Mouse (Mus musculus) intestine, embryonic 14.5 days (tissue): ENCODE measurements around the gene Chaf1a. TPM values are rescaled to one million over a fixed set of nuclear protein-coding genes. Genes with fewer than 3 reads are reported as not detected.

ENCODE experiments used
- ATAC-seq: fragments of 200-750 bp; cut with Nextera tagmentation; replicated peaks from 2 replicates; pipeline ENCODE4 v1.8.0; 2017; ENCODE audit warnings: low read depth, moderate number of reproducible peaks, moderate TSS enrichment, moderate library complexity; ENCODE audit not compliant: low FRiP score, low TSS enrichment
- DNase-seq: peaks from one replicate; pipeline ENCODE4 v3.0.0-alpha.2; 2018; ENCODE audit warnings: low spot score
- H3K27ac ChIP-seq: fragments of 300-500 bp; sonication (generic); 2 replicates; pipeline ENCODE4 v1.5.1; 2014; ENCODE audit warnings: low read depth, mild to moderate bottlenecking, control low read depth
- H3K27me3 ChIP-seq: fragments of 300-500 bp; sonication (generic); replicated peaks from 2 replicates; pipeline ENCODE4 v1.6.1; 2014; ENCODE audit warnings: low read length, control low read depth; ENCODE audit not compliant: control insufficient read depth, insufficient read depth
- H3K36me3 ChIP-seq: fragments of 300-500 bp; sonication (generic); 2 replicates; pipeline ENCODE4 v1.6.1; 2014; ENCODE audit warnings: low read length, control low read depth; ENCODE audit not compliant: control insufficient read depth, insufficient read depth
- H3K4me1 ChIP-seq: fragments of 300-500 bp; sonication (generic); replicated peaks from 2 replicates; pipeline ENCODE4 v1.6.1; 2014; ENCODE audit warnings: low read length, control low read depth, mixed read lengths; ENCODE audit not compliant: control insufficient read depth, insufficient read depth
- H3K4me2 ChIP-seq: fragments of 300-500 bp; sonication (generic); 2 replicates; pipeline ENCODE4 v1.6.1; 2014; ENCODE audit warnings: low read length
- H3K4me3 ChIP-seq: fragments of 300-500 bp; sonication (generic); 2 replicates; pipeline ENCODE4 v1.5.1; 2014; ENCODE audit warnings: low read depth, low read length, control low read depth, mixed read lengths
- H3K9ac ChIP-seq: fragments of 300-500 bp; sonication (generic); 2 replicates; pipeline ENCODE4 v1.6.1; 2014; ENCODE audit warnings: mild to moderate bottlenecking, low read length
- H3K9me3 ChIP-seq: fragments of 300-500 bp; sonication (generic); 2 replicates; pipeline ENCODE4 v1.6.1; 2016; ENCODE audit warnings: low read length, control low read depth; ENCODE audit not compliant: control insufficient read depth
- WGBS: fragments of 180-500 bp; shearing (Covaris S2); extraction: QIAGEN DNeasy Blood & Tissue Kit; methylation state at CpG from one replicate; pipeline ENCODE4 v1.1.7; 2014; 5-methylcytosine and 5-hydroxymethylcytosine counted together
- polyA plus RNA-seq: library from polyadenylated mRNA; unstranded; fragments of >200 nt; fragmentation: Nextera tagmentation; extraction: Ambion mirVana; gene quantifications from 2 replicates; pipeline ENCODE4 v1.2.1, GENCODE M21; 2014

Gene Chaf1a
- polyA plus RNA-seq, 1 experiment from 2014 or later: 21.8 TPM

DNA sequence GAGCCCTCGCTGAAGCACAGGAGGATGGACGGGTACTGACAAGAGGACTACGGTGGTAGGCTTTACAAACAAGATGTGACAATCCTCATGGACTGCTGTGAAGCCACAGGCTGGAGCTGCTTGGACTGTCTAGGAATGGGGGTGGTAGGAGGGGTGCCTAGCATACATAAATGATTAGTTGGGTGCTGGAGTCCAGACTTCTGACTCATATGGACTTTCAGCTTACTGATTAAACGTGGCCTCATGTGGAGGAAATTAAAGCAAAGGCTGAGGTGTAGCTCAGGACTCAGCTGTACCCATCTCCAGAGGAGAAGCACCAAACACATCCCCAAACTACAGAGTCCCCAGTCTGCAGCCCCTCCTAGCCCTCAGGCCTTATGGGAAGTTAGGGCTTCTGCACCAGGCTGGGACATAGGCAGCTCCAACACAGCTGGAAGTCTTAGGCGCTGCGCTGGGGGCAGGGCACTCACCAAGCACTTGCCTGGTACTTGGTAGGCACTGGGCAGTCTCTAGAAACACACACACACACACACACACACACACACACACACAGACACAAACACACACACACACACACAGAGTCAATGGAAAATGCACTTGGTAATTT lies 8.0 kb upstream of the Chaf1a start:
- no peak overlapping the region for H3K27ac ChIP-seq

DNA sequence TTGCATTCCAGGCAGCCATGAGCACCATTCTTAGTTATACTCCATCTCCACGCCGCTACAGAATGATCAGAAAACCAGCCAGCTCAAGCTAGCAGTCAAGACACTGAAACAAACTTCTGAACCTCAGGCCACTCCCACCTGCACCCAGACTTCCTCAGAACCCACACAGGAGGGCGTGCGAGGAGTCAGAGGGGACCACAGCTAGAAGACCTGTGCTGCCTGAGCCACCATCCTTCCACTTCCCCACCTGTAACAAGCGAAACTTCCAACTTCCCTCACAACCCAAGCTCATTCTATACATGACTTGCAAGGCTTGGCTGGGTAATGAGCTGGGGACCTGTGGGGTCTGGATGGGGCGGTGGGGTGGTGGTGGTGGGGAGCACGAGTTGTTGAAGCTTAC lies 7.4 kb upstream of the Chaf1a start:
- no peak for ATAC-seq
- Histone ChIP-seq H3K4me2 (no peak overlapping the region), H3K9me3 (no peaks in the 10 kb centered on the region), H3K27me3 (no peaks in the 10 kb centered on the region), H3K4me1 (peaks cover 28% of the 10 kb centered on the region), H3K36me3 (peaks cover 30% of the 10 kb centered on the region), H3K9ac (no peak overlapping the region), H3K4me3 (no peak overlapping the region), H3K27ac (no peak overlapping the region)
- no peak for DNase-seq
- WGBS: 80% methylated on average over 7 of the region's 7 CpGs

More for the DNA sequence above, 8.0 kb upstream of the Chaf1a start:
- DNase-seq (no peak), ATAC-seq (no peak)
- Histone ChIP-seq H3K9me3 (no peaks in the 10 kb centered on the region), H3K27me3 (no peaks in the 10 kb centered on the region), H3K4me3 (no peak overlapping the region), H3K36me3 (peaks cover 34% of the 10 kb centered on the region), H3K4me2 (no peak overlapping the region), H3K9ac (no peak overlapping the region), H3K4me1 (peaks cover 25% of the 10 kb centered on the region)
- WGBS: 69% methylated on average over 6 of the region's 6 CpGs

DNA sequence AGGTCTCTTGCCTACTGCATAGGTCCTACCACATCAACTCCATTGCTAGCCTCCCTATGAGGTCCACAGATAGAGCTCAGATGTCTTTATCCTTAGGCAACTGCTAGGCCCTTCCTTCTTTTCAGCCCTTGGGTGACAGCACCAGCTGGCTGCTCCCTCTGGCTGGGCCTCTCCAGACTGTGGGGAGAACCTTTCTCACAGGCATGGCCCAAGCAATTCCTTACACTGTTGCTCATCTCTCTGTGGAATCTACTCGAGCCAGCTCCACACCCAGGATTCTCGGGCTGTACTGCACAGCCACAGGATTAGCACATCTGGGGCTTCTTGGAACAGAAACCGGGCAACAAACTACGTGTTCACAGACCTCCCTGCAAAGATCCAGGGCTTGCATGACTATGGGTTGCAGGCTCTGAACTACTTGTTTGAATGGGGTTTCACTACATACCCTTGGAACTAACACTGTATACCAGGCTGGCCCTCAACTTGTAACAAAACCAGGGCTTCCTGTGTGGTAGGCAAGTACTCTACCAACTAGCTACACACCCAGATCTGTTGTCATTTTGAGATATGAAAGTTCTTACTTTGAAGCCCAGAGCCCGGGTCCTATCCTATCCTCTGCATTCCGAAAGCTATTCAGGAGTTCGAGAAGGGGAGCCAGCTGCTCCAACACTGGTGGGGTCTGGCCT lies 6.1 kb upstream of the Chaf1a start:
- H3K4me3 ChIP-seq: no peak overlapping the region

DNA sequence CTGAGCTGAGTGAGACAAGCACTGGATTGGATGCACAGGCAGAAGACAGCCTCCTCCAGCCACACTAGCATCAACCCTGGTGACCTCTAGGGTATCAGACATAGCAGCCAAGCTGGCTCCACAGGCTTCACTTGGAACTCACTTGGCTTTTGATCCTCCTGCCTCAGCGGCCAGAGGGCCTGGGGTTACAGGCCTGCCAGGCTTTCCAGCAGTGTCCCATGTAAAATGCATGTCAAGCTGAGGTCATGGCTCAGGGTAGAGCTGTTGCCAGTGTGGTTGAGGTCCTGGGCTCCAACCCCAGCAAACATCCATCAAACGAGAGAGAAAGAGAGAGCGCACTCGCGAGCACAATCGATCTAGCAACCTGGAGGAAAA lies 5.5 kb upstream of the Chaf1a start:
- WGBS: 88% methylated on average over 6 of the region's 6 CpGs
- DNase-seq: no peak
- H3K9me3 ChIP-seq: no peaks in the 10 kb centered on the region
- no peak for ATAC-seq
- H3K9ac ChIP-seq: no peak overlapping the region
- H3K4me2 ChIP-seq: peak overlapping the region; percentile 75
- H3K4me1 ChIP-seq: peaks cover 28% of the 10 kb centered on the region
- peaks cover 12% of the 10 kb centered on the region; the same call in 1 of the 2 replicates for H3K36me3 ChIP-seq
- peak overlapping the region; percentile 70; the same call in 1 of the 2 replicates for H3K4me3 ChIP-seq
- no peaks in the 10 kb centered on the region for H3K27me3 ChIP-seq
- H3K27ac ChIP-seq: no peak overlapping the region

More for the DNA sequence above, 6.1 kb upstream of the Chaf1a start:
- Histone ChIP-seq H3K27ac (no peak overlapping the region), H3K27me3 (no peaks in the 10 kb centered on the region), H3K9ac (no peak overlapping the region), H3K4me2 (no peak overlapping the region), H3K36me3 (peaks cover 17% of the 10 kb centered on the region; the same call in 1 of the 2 replicates), H3K9me3 (no peaks in the 10 kb centered on the region), H3K4me1 (peaks cover 28% of the 10 kb centered on the region)
- WGBS: 87% methylated on average over 7 of the region's 7 CpGs
- DNase-seq: no peak
- no peak for ATAC-seq

DNA sequence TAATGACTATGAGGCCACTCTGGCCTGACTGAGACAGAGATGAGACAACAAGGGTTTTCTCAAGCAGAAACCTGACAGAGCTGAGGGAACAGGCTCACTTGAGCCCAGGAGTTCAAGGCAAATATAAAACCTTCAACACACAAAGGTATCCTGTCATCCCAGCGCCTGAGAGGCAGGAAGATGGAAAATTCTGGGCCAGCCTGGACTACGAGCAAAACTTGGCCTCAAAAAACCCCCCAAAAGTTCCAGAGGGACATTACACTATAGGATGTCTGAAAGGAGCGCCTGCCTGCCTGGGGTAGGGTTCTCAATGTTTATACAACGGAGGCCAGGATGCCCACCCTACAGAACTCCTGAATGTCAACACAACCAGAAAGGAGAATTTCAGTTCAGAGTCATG lies 5.0 kb upstream of the Chaf1a start:
- WGBS: 64% methylated on average over 4 of the region's 4 CpGs
- Histone ChIP-seq H3K4me1 (peaks cover 28% of the 10 kb centered on the region), H3K4me2 (peak overlapping the region; percentile 75), H3K9ac (peak overlapping the region; percentile 90), H3K9me3 (no peaks in the 10 kb centered on the region), H3K27ac (no peak overlapping the region), H3K27me3 (no peaks in the 10 kb centered on the region), H3K4me3 (peak overlapping the region; percentile 70), H3K36me3 (peaks cover 12% of the 10 kb centered on the region; the same call in 1 of the 2 replicates)
- no peak for ATAC-seq
- DNase-seq: no peak

DNA sequence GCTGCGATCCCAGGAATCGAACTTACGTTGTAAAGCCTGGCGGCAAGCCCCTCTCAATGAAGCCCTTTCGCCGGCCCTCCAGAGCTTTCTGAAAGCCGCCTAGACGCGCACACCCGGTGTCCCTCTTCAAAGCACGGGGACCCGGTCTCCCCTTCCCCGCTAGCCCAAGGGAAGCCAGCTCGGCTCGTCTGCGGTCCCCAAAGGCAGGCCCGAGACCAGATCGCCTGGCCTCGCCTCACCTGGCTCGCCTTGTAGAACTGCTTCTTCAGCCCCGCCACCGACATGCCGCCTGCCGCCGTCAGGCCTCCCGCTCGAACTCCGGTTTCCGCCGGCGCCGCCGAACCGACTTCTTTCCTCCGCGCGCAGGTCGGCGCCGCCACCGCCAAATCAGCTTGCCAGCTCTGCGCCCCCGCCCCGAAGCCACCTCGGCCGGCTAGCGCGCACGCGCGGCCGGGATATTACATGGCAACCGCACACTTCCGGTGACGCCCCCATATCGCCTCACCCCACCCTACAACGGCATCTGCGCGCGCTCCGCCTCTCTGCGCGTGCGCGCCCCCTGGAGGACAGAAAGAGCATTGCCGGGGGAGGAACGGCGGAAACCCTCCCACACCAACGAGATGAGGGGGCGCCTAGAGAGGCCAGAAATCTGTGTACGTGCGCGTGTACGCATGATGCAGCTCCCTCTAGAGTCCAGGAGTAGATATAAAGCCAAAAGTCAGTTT lies 3.9 kb upstream of the Chaf1a start, which contains the start of gene Sh3gl1:
TSS of gene Sh3gl1 (minus strand) at position 460 of the 725 bp plus-strand sequence.
- H3K27ac ChIP-seq: peak within 1 kb of the TSS; percentile 73
- under 1% methylated on average over 73 of the region's 74 CpGs for WGBS
- H3K4me3 ChIP-seq: peak within 1 kb of the TSS; percentile 70
- peaks cover 12% of the 10 kb centered on the region; the same call in 1 of the 2 replicates for H3K36me3 ChIP-seq
- ATAC-seq (peak; percentile 85), DNase-seq (peak; percentile 98)
- peak within 1 kb of the TSS; percentile 75 for H3K4me2 ChIP-seq
- H3K4me1 ChIP-seq: peaks cover 32% of the 10 kb centered on the region
- H3K9ac ChIP-seq: peak within 1 kb of the TSS; percentile 90
- H3K9me3 ChIP-seq: no peaks in the 10 kb centered on the region
- H3K27me3 ChIP-seq: no peaks in the 10 kb centered on the region

DNA sequence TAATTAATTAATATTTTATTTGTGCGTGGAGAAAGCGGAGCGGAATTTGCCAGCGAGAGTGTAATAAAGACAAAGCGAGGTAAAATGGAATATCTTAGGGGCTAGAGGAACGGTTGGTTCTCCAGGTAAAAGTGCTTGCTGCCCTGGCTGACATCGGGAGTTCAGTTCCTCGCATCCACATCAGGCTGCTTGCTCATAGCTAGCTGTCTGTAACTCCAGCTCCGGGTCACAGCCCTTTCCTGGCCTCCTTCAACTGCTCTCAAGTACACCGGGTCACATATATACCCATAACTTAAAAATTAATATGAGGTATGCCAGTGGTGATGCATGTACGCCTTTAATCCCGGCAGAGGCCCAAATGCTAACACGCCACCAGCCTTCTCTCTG lies 3.3 kb upstream of the Chaf1a start:
- DNase-seq: no peak
- ATAC-seq: no peak
- Histone ChIP-seq H3K36me3 (peaks cover 12% of the 10 kb centered on the region; the same call in 1 of the 2 replicates), H3K4me3 (peak overlapping the region; percentile 25; the same call in 1 of the 2 replicates), H3K4me1 (peaks cover 38% of the 10 kb centered on the region), H3K9me3 (no peaks in the 10 kb centered on the region), H3K4me2 (peak overlapping the region; percentile 49), H3K27me3 (no peaks in the 10 kb centered on the region), H3K27ac (no peak overlapping the region), H3K9ac (peak overlapping the region; percentile 40)
- 38% methylated on average over 13 of the region's 13 CpGs for WGBS

DNA sequence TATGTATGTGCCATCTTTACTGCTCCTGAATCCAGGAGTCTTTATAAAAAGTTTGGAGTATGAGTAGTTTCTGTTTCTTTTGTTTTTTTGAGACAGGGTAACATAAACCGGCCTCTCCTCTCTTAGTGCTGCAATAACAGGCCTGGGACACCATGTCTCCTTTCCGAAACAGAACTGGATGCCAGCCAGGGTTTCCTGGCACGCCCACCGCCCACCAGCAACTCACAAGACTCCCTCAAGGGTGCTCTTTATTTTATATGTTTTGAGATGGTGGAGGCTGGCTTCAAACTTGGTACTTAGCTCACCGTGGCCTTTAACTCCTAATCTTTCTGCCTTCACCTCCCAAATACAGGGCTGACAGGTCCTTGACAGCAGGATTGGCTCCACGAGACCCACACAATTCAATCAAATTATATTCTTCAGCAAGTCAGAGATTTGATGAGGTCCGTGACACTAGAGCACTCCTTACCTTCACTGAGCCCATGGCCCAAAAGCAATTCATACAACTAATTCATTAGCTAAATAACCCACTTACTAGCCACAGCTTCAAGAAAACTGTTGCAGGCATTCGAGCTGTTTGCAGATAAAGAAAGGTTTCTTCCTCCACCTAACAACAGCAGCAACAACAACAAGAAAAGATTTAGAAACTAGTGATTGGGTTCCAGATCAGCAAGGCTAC lies 1.5 kb upstream of the Chaf1a start:
- 83% methylated on average over 8 of the region's 8 CpGs for WGBS
- Histone ChIP-seq H3K9me3 (no peaks in the 10 kb centered on the region), H3K4me1 (peaks cover 29% of the 10 kb centered on the region), H3K36me3 (peaks cover 17% of the 10 kb centered on the region; the same call in 1 of the 2 replicates), H3K27me3 (no peaks in the 10 kb centered on the region), H3K4me2 (no peak overlapping the region), H3K4me3 (no peak overlapping the region), H3K9ac (no peak overlapping the region), H3K27ac (no peak overlapping the region)
- no peak for ATAC-seq
- DNase-seq: no peak
